Mouse (Mus musculus): Measurements from ENCODE around the gene Serpinb9b. TPM values are rescaled to one million over a fixed set of nuclear protein-coding genes. Genes with fewer than 3 reads are reported as not detected.
A peak's percentile ranks its signal among the peaks of the same experiment; 100 is the strongest.

Serpinb9b gene
- polyA plus RNA-seq, 1 experiment from 2014 or later, result 0.25 TPM

DNA sequence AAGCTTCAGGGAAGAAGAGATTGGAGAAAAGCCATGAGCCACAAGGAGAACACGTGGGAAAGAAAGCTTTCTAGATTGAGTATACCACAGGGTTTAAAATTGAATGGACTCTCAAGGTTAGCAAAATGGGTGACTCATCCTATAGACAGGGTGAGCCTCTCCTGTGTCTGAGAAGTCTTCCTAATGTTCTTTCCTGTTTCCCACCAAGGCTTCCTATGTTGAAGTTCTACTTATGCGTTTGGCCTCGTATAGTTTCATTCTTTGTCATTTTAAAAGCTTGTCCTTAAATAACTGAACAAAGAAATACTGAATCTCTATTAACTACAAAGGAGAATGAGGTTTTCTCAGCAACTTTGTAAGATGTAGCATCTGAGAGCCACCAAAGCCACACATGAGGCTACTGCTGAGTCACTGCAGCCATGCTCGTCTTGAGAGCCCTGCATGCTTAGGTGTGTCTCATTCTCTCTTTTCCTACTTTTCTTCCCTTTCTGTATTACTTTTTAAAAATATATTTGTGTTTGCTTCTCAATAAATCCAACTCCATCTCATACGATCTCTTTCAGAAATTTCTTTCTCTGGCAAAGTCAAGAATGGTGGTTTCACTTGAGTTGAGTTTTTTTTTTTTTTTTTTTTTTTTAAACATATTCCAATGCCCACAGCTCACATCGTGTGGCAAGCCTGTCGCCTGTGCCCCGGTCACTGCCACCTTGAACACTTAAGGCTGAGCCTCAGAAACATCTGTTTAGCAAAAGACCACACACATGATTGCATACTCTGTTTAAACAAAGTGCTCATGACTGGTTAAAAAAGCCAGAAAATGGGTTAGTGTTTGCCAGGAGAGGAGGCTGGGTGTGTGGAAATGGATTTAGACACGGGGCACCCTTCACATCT lies 23.4 kb upstream of the Serpinb9b start:
- Histone ChIP-seq H3K27me3 (replicated peaks; ENCODE audit: control insufficient read depth, insufficient read depth, low read length) (no peaks in the 10 kb centered on the region), H3K4me1 (ENCODE audit: control insufficient read depth, insufficient read depth, low read length) (no peaks in the 10 kb centered on the region), H3K4me3 (ENCODE audit: low read depth, low read length) (peak overlapping the region; percentile 16; the same call in 1 of the 2 replicates), H3K27ac (ENCODE audit: low read depth, low read length) (no peak overlapping the region), H3K4me2 (ENCODE audit: low read length) (peak overlapping the region; percentile 39), H3K9me3 (replicated peaks; ENCODE audit: control insufficient read depth, low read length) (no peaks in the 10 kb centered on the region), H3K9ac (ENCODE audit: low read length) (peak overlapping the region; percentile 47; the same call in 1 of the 2 replicates), H3K36me3 (ENCODE audit: control insufficient read depth, insufficient read depth, low read length) (no peaks in the 10 kb centered on the region)
- WGBS, result 72% methylated on average over 9 of the region's 9 CpGs
- DNase-seq (ENCODE audit: low spot score), result no peak
- no peak for ATAC-seq

GRCm38 (mm10) chr13:33004414-33005105 lies 22.7 kb upstream of the Serpinb9b start:
- ATAC-seq (peak; percentile 61; the same call in 1 of the 2 replicates), DNase-seq (ENCODE audit: low spot score) (peak; percentile 42)
- 23% methylated on average over 12 of the region's 12 CpGs for WGBS

GRCm38 (mm10) chr13:33005501-33006075 lies 21.6 kb upstream of the Serpinb9b start:
- Histone ChIP-seq H3K36me3 (ENCODE audit: control insufficient read depth, insufficient read depth, low read length) (no peaks in the 10 kb centered on the region), H3K4me1 (ENCODE audit: control insufficient read depth, insufficient read depth, low read length) (no peaks in the 10 kb centered on the region), H3K9me3 (replicated peaks; ENCODE audit: control insufficient read depth, low read length) (no peaks in the 10 kb centered on the region), H3K9ac (ENCODE audit: low read length) (no peak overlapping the region), H3K4me3 (ENCODE audit: low read depth, low read length) (no peak overlapping the region), H3K27ac (ENCODE audit: low read depth, low read length) (no peak overlapping the region), H3K27me3 (replicated peaks; ENCODE audit: control insufficient read depth, insufficient read depth, low read length) (no peaks in the 10 kb centered on the region), H3K4me2 (ENCODE audit: low read length) (no peak overlapping the region)
- WGBS, result 72% methylated on average over 2 of the region's 2 CpGs
- ATAC-seq (no peak), DNase-seq (ENCODE audit: low spot score) (no peak)

More at GRCm38 (mm10) chr13:33004414-33005105, 22.7 kb upstream of the Serpinb9b start:
- Histone ChIP-seq H3K27ac (ENCODE audit: low read depth, low read length) (no peak overlapping the region), H3K4me3 (ENCODE audit: low read depth, low read length) (peak overlapping the region; percentile 16), H3K27me3 (replicated peaks; ENCODE audit: control insufficient read depth, insufficient read depth, low read length) (no peaks in the 10 kb centered on the region), H3K36me3 (ENCODE audit: control insufficient read depth, insufficient read depth, low read length) (no peaks in the 10 kb centered on the region), H3K9ac (ENCODE audit: low read length) (peak overlapping the region; percentile 47; the same call in 1 of the 2 replicates), H3K4me1 (ENCODE audit: control insufficient read depth, insufficient read depth, low read length) (no peaks in the 10 kb centered on the region), H3K4me2 (ENCODE audit: low read length) (peak overlapping the region; percentile 39), H3K9me3 (replicated peaks; ENCODE audit: control insufficient read depth, low read length) (no peaks in the 10 kb centered on the region)

- 86% methylated on average over 3 of the region's 3 CpGs for WGBS
- Histone ChIP-seq H3K27ac (ENCODE audit: low read depth, low read length) (no peak overlapping the region), H3K27me3 (replicated peaks; ENCODE audit: control insufficient read depth, insufficient read depth, low read length) (no peaks in the 10 kb centered on the region), H3K9ac (ENCODE audit: low read length) (no peak overlapping the region), H3K4me3 (ENCODE audit: low read depth, low read length) (no peak overlapping the region), H3K36me3 (ENCODE audit: control insufficient read depth, insufficient read depth, low read length) (no peaks in the 10 kb centered on the region), H3K4me1 (ENCODE audit: control insufficient read depth, insufficient read depth, low read length) (no peaks in the 10 kb centered on the region), H3K9me3 (replicated peaks; ENCODE audit: control insufficient read depth, low read length) (no peaks in the 10 kb centered on the region), H3K4me2 (ENCODE audit: low read length) (no peak overlapping the region)
- ATAC-seq (no peak), DNase-seq (ENCODE audit: low spot score) (no peak)
These were observed 20.7 kb upstream of the Serpinb9b start for GRCm38 (mm10) chr13:33006555-33006954.

- H3K36me3 ChIP-seq (ENCODE audit: control insufficient read depth, insufficient read depth, low read length), result no peaks in the 10 kb centered on the region
- no peak overlapping the region for H3K27ac ChIP-seq (ENCODE audit: low read depth, low read length)
- H3K27me3 ChIP-seq (replicated peaks; ENCODE audit: control insufficient read depth, insufficient read depth, low read length), result no peaks in the 10 kb centered on the region
- no peaks in the 10 kb centered on the region for H3K9me3 ChIP-seq (replicated peaks; ENCODE audit: control insufficient read depth, low read length)
- no peak overlapping the region for H3K4me2 ChIP-seq (ENCODE audit: low read length)
- DNase-seq (ENCODE audit: low spot score) (no peak), ATAC-seq (no peak)
- no peak overlapping the region for H3K4me3 ChIP-seq (ENCODE audit: low read depth, low read length)
- no peak overlapping the region for H3K9ac ChIP-seq (ENCODE audit: low read length)
- 76% methylated on average over 1 of the region's 1 CpGs for WGBS
- no peaks in the 10 kb centered on the region for H3K4me1 ChIP-seq (ENCODE audit: control insufficient read depth, insufficient read depth, low read length)
These were observed 14.8 kb upstream of the Serpinb9b start for GRCm38 (mm10) chr13:33012395-33012794.

GRCm38 (mm10) chr13:33013271-33013670 lies 13.9 kb upstream of the Serpinb9b start:
- Histone ChIP-seq H3K27me3 (replicated peaks; ENCODE audit: control insufficient read depth, insufficient read depth, low read length) (no peaks in the 10 kb centered on the region), H3K4me2 (ENCODE audit: low read length) (no peak overlapping the region), H3K9ac (ENCODE audit: low read length) (no peak overlapping the region), H3K9me3 (replicated peaks; ENCODE audit: control insufficient read depth, low read length) (no peaks in the 10 kb centered on the region), H3K36me3 (ENCODE audit: control insufficient read depth, insufficient read depth, low read length) (no peaks in the 10 kb centered on the region), H3K4me3 (ENCODE audit: low read depth, low read length) (no peak overlapping the region), H3K4me1 (ENCODE audit: control insufficient read depth, insufficient read depth, low read length) (no peaks in the 10 kb centered on the region), H3K27ac (ENCODE audit: low read depth, low read length) (no peak overlapping the region)
- ATAC-seq, result no peak
- DNase-seq (ENCODE audit: low spot score), result no peak
- 65% methylated on average over 2 of the region's 2 CpGs for WGBS

GRCm38 (mm10) chr13:33022371-33022770 lies 4.8 kb upstream of the Serpinb9b start:
- ATAC-seq (no peak), DNase-seq (ENCODE audit: low spot score) (no peak)
- H3K27ac ChIP-seq (ENCODE audit: low read depth, low read length), result no peak overlapping the region
- H3K4me1 ChIP-seq (ENCODE audit: control insufficient read depth, insufficient read depth, low read length), result no peaks in the 10 kb centered on the region
- no peak overlapping the region for H3K9ac ChIP-seq (ENCODE audit: low read length)
- no peak overlapping the region for H3K4me2 ChIP-seq (ENCODE audit: low read length)
- H3K27me3 ChIP-seq (replicated peaks; ENCODE audit: control insufficient read depth, insufficient read depth, low read length), result no peaks in the 10 kb centered on the region
- no peak overlapping the region for H3K4me3 ChIP-seq (ENCODE audit: low read depth, low read length)
- WGBS, result 91% methylated on average over 1 of the region's 1 CpGs
- 0 out of 2 replicates have a peak, but pooled peaks cover 2% of the 10 kb centered on the region for H3K9me3 ChIP-seq (replicated peaks; ENCODE audit: control insufficient read depth, low read length)
- no peaks in the 10 kb centered on the region for H3K36me3 ChIP-seq (ENCODE audit: control insufficient read depth, insufficient read depth, low read length)

GRCm38 (mm10) chr13:33026427-33027057 lies 674 bp upstream of the Serpinb9b start:
- H3K36me3 ChIP-seq (ENCODE audit: control insufficient read depth, insufficient read depth, low read length), result no peaks in the 10 kb centered on the region
- H3K27me3 ChIP-seq (replicated peaks; ENCODE audit: control insufficient read depth, insufficient read depth, low read length), result no peaks in the 10 kb centered on the region
- ATAC-seq (no peak), DNase-seq (ENCODE audit: low spot score) (no peak)
- no peaks in the 10 kb centered on the region for H3K9me3 ChIP-seq (replicated peaks; ENCODE audit: control insufficient read depth, low read length)
- no peak overlapping the region for H3K27ac ChIP-seq (ENCODE audit: low read depth, low read length)
- no peak overlapping the region for H3K4me2 ChIP-seq (ENCODE audit: low read length)
- no peak overlapping the region for H3K9ac ChIP-seq (ENCODE audit: low read length)
- no peaks in the 10 kb centered on the region for H3K4me1 ChIP-seq (ENCODE audit: control insufficient read depth, insufficient read depth, low read length)
- no peak overlapping the region for H3K4me3 ChIP-seq (ENCODE audit: low read depth, low read length)
- 72% methylated on average over 1 of the region's 1 CpGs for WGBS

All from forebrain, embryonic 14.5 days (tissue).